Mouse (Mus musculus): Measurements from ENCODE around the gene Fras1.

The Fras1 gene

DNA sequence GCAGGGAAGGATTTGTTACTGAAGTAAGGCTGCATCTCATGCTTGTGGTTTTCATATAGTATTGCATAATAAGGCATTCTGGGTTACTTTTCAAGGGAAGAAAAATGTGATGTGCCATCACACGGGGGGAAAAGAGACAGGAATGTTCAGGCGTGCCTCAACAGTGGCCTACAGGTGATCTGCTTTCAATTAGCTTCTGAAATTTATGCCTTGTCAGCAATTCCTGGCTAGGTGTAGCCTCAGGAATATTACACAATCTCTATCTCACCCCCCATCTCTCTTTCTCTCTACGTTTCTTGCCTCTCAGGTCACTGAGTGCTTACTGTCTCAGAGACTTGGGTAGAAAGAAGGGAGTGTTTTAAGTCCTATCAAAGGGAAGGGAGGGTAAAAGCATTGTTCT is 204.9 kb downstream of the Fras1 start:
- no peak for DNase-seq (ENCODE audit: low spot score in 2 of 2)

DNA sequence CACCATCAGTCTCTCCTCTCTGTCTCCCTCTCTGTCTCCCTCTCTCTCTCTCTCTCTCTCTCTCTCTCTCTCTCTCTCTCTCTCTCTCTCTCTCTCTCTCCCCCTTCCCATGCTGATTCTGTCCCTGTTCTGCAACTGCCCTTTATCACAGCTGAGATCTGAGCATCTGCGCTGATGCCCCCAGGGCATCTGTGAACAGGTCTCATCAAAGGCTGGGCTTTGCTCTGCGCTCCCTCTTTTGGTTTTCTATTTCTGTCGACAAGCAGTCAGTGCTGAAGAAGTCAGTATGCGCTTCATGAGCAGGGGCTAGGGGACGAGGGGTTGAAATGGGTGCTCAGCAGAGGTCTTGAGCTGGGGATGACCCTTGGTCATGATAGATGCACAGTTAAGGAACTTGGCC is 206.2 kb downstream of the Fras1 start:
- no peak for DNase-seq (ENCODE audit: low spot score in 2 of 2)

DNA sequence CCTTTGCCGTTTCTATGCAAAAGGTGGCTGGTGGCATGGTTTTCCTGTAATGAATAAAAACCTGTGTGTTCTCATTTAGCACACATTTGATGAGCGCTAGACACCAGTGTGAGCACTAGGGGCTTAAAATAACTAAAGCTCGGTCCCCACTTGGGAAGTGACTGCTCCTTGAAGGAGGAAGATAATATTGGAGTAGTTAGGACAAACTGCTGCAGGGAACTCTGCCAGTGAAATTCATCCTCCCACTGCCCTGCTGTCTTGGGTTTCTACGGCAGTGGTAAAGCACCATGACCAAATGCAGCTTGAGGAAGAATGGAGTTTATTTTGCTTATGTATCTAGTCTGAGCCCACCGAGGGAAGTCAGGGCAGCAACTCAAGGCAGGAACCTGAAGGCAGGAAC is 211.0 kb downstream of the Fras1 start:
- no peak for DNase-seq (ENCODE audit: low spot score in 2 of 2)

DNA sequence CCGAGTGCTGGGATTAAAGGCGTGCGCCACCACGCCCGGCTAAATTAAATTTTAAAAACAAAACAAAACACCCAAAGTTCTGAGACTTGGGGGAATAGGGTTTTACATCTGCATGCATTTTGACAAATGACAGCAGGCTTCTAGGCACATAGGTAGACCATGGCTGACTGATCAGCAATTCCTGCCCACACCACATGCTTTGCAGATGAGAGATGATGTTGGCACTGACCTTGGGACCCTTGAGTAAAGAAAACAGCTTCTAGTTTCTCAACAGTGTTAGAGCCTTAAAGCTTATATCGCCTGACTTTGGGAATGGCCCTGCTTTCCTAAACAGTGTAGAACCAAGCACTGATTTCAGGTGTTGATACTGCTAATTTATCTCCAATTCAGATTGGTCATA is 216.9 kb downstream of the Fras1 start:
- no peak for DNase-seq (ENCODE audit: low spot score in 2 of 2)

DNA sequence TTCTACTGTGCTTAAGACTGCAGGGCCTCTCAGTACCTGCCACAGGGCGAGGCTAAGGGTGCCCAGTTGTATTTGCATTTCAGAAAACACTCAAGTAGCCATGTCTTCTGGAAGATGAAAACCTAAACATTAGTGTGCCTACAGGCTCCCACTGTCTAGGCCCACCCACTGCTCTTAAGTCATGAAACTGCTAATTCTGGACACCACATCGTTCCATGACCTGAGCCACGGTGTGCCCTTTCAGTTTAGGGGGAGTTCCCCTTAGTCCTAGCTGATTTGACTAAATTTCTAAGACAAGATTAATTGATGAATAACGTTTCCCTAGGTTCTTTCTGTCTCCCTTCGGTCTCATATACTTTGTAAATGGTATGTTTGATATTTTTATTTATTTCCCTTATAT is 222.0 kb downstream of the Fras1 start:
- no peak for DNase-seq (ENCODE audit: low spot score in 2 of 2)

DNA sequence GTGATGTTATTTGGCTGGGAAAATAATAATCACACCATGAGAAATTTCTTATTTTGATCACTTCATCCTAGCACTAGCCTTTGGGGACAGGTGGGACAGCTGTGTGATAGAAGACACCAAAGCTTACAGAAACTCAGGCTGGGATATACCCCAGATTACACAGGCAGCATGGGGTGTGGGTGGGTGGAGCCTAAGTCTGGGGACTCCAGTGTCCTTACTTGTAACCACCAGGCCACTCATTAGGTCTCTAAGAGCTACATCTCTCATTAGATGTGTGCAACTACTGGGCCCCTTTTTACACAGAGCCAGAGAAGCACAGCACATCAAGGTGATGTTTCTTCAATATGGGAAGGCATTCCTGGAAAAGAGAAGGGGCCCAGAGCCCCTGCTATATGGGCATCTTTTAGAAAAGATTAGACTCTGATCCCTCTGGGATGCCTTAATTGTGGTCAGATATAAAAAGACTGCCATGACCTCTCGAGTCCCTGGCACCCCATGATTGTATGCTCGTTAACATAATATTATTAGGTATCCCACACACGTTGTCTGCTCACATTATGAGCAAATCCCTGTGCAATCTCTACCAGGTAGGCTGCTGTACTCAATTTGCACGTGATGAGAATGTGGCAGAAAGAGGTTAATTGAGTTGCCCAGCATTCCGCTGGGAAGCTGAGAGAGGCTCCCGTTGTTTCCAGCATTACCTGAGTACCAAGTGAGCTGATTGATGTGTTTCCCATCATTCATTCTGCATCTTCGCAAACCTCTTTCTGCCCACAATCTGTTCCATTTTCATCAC is 230.4 kb downstream of the Fras1 start:
- no peak for DNase-seq (ENCODE audit: low spot score in 2 of 2)

DNA sequence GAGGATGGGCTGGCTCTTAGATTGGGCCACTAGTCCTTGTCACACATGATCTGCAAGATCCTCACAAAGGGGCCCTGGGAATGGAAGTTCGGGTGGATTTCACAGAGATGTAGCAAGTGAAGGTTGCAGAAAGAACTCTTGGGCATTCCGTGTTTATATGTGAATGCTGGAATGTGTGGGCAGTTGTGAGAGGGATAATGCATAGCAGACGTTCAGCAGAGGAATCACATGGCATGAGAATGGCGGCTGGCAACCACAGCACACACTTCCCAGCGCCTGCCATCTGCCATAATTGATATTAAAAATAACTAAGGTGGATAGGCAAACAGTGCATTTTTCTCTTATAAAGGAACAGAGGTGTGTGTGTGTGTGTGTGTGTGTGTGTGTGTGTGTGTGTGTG is 234.3 kb downstream of the Fras1 start:
- no peak for DNase-seq (ENCODE audit: low spot score in 2 of 2)

DNA sequence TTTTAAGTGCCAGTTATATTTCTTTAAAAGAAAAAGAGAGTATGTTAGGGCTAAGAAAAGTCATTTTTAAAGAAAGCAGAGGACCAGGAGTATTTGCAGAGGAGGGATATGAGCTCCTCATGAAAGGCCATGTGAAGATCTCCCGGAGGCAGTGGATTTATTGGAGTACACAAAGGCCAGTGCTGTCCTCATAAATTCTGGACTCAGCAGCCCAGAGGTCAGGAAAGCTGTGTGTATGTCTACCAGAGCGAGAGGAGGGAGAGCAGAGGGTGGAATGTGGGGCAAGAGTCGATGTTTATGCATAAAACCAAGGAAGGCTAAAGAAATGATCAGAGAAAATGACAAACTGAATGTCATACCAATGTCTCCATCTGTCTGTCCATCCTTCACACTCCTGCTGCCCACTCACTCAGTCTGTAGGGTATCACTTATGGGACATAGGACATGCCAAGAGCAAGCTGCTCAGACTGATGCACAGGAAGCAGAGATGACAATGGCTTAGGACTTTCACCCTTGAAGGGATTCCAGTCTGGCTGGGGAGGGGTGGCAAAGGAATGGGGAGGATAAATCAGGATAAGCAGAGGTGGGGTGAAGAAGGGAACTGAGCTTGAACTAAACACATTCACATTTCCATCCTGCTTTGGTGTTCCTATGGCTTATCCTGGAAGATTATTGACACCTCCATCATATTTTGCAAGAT is 235.0 kb downstream of the Fras1 start:
- DNase-seq (ENCODE audit: low spot score in 2 of 2), result no peak

DNA sequence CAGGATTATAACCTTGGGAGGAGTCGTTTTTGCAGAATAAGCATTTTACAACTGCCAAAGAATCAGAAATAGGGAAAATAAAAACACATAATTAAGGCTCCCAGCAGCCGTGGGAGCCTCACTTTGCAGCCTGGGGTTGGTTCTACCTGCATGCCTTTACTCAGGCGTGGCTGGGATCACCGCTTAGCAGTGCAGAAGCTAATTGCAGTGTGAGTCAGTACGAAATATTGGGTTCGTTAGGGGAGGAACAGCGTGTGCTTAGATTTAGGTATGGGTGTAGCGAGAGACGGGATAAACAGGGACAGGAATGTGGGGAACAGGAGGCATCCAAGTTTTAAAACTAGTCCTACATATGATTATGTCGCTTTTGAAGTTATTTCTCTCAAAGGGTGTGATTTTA is 238.3 kb downstream of the Fras1 start:
- DNase-seq (ENCODE audit: low spot score in 2 of 2), result no peak

DNA sequence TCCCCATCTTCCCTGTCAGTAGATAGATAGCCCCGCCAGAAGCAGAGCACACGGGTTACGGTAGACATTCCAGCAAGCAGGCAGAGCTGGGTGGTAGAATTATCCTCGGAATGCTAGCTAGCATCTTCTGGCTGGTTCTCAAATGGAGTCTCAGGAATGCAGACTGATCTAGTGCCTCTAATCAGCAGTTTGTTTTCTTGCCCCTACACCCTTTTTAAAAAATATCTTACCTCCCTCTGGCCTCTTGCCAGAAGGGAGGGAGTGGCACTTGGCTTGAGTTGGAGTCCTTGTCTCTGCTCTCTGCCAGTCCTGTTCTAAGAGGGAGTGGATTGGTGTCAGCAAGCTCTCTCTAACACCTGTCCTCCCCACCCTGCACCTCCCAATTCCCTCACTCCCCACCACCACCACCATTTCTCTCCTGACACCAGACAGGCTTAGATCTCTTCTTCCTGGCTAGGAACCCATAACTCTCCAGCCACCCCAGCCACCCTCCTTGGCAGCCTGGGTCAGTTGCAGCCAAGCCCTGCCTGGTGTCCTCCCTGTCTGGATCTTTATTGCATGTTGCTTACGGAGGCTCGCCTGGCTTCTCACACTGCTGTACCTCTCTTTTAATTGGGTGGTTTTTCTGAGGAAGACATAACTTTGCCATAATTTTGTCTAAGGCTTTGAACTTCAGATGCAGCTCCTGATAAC is 243.3 kb downstream of the Fras1 start:
- no peak for DNase-seq (ENCODE audit: low spot score in 2 of 2)

DNA sequence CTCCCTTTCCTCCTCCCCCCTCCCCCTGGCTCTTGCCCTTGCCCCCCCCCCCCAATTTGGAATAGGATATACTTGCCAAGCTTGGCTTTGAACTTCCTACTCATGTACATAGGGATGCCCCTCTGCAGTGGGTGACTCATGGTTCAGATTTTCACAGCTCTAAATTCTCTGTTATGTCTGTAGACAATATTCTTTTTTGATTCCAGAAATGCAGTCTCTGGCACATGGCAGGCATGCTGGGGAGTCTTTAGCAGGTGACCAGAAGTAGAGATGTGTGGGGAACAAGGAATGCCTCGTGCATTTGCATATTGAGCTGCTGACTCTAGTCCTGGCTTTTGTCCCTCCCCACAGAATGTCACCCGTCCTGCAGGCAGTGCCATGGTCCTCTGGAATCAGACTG is 244.3 kb downstream of the Fras1 start:
- DNase-seq (ENCODE audit: low spot score in 2 of 2), result no peak

DNA sequence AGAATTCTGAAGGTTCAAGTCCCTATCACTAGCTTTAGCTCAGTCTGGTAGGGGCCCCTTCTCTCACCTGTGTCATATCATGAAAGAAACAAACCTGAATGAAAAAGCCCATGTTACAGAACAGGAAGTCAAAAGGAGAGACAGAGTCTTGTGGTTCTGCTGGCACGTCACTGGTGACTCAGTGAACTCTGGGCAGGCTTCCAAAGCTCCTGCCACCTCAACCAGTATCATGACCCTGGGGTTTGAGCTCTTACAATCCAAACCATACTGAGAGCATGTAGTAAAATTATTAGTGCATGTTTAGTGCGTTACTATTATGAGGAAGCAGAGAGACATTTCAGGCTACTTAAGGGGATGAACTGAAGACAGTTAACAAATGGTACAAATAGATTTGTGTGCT is 246.5 kb downstream of the Fras1 start:
- no peak for DNase-seq (ENCODE audit: low spot score in 2 of 2)

DNA sequence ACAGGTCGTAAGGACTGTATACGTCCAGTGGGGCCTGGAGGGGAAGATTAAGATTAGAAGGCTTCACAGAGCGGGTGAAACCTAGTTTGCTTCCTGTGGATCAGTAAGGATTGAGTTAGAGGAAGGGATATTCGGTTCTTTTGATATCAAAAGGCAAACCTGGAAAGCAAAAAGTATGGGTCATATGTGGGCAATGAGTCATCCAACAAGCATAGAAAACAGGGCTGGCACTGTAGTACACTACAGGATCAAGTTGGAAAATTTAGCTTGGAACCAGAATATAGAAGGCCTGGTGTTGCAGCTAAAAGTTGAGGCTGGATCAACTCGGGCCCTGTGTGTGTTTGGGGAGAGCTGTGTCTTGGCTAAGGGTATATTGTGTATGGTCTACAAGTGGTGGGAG is 246.9 kb downstream of the Fras1 start:
- no peak for DNase-seq (ENCODE audit: low spot score in 2 of 2)

DNA sequence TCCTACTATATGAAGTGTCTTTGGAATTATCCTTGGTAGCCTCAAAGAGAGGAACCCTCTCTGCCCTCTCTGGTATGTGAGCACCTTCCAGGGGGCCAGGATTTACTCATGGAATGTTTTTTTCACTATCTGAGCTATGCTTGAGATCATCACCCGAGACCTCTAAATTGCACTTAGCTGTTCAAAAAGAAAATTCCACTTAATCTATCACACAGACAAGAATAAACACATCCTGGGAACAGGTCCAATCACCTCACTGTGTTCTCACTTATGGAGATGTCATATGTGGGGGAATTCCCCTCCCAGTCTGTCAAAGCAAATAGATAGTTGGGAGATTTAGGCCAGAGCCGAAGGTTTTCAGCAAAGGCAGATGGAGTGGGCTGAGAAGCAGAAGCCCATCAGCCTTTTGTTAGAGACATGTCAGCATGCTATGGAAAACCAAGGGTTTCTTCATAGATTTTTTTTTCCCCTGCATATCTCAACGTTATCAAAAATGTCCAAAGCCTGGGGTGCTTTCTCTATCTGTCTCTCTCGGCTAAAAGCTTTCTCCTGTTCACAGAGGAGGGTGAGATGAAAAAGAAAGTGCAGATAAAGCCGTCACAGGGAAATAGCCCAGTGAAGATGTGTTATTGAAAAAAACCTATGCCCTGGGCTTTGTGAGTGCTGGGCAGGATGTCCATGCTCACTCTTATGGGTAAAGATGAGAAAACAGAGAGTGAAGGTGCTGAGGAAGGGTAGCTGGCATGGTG is 249.0 kb downstream of the Fras1 start:
- DNase-seq (ENCODE audit: low spot score in 2 of 2), result no peak

DNA sequence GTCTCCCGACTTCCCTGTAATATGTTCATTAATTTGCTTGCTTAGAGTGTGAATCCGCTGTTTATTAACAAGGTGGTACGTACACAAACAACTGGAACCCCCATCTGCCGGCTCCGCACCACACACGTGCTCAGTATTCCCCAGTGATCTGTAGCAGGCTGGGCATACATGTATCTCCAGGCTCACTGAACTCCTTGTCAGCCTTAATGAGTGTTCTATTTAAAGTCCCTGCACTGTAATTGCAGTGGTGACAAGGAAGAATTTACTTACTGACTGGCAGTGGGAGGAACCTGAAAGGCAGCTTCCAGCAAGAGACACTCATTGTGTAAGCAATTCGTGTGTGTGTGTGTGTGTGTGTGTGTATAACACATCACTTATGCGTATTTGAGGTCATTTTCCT is 256.1 kb downstream of the Fras1 start:
- no peak for DNase-seq (ENCODE audit: low spot score in 2 of 2)

DNA sequence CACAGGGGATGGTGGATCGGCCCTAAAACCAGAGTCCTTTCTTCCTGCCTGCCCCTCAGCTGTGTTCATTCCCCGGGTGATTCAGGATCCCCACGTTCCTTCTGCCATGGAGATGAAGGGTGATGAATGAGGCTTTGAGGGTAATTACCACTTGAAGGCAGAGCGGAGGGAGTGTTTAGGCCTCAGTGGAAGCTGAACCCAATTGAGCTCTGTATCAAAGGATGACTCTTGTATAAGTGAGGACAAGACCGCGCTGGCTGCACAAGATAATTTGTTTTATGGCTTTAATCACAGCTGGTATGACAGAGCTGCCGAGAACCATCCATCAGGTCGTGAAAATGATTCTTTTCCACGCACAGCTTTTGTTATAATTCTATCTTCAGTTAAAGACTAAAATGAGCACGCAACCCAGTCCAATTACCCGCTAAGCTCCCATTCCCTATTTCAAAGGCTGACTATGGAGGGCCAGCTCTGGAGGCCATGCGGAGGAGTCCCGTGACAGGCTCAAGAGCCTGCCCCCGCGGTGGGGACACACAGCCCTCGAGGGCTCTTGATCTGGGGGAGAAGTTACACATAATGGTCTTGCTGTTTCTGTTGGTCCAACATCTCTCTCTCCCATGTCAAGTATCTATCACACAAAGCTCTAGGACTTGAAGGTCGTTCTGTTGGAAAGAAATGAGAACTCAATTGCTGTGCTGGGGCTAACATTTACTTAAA is 261.5 kb downstream of the Fras1 start:
- DNase-seq (ENCODE audit: low spot score in 2 of 2), result no peak

DNA sequence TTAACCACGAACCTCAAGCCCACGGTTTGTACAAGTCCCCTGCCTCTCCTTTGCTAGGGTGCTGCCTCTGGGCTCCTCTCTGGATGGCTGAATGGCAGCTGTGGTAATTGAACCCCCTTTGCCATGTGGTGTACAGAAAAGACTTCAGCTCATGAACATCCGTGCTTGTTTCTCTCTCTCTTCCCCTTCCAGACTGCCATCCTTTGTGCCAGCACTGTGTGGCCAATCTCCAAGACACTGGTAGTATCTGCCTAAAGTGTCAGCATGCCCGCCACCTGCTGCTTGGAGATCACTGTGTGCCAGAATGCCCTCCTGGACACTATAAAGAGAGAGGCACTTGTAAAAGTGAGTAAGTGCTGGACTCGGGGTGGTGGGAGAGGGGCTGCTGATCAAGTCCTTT is 262.1 kb downstream of the Fras1 start:
- no peak for DNase-seq (ENCODE audit: low spot score in 2 of 2)

DNA sequence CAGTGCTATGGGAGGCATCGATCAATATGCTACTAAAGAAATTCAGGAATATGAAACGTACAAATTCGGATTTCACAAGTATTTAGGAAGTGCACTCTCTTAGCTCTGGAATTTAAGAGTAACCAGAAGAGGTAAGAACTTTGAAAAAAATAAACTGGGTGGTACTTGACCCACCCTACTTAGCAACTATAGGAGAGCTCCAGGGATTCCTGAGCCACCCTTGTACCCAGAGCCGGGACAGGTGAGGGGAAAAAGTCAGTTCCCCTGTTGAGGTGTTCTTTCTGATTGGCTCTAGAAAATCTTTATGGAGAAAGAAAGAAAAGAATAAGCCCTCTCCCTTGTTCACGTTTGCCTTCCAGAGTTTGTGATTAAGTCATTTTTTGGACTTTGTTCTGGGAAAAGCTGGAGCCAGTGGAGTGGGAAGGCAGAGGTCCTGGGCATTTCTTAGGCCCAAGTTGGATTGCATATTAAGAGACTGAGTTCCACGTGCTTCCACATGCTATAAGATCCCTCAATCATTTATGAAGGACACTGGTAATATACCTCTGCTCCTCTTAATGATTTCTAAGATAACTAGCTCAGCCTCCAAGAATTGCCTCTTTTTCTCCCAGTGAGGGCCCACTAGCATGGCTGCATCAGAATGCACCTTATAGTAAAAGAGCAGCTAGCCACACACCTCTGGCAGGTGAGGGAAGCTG is 265.6 kb downstream of the Fras1 start:
- DNase-seq (ENCODE audit: low spot score in 2 of 2), result no peak

DNA sequence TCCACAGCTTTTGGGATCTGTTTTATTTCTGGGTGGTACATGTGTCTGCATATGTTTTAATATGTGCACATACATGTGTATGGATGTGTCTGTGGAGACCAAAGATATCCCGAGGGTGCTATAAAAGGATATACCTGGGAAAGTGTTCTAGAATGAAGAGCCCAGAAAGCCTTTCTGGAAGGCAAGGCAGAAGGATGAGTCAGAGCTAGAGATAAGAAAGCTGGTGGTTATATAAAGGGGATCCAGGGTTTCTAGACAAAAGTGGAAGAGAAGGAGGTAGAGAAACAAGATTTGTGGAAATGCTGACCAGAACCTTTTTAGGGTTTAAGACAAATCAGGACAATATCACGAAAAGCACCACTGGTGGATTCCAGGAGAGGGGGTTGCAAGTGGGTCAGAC is 267.5 kb downstream of the Fras1 start:
- no peak for DNase-seq (ENCODE audit: low spot score in 2 of 2)

DNA sequence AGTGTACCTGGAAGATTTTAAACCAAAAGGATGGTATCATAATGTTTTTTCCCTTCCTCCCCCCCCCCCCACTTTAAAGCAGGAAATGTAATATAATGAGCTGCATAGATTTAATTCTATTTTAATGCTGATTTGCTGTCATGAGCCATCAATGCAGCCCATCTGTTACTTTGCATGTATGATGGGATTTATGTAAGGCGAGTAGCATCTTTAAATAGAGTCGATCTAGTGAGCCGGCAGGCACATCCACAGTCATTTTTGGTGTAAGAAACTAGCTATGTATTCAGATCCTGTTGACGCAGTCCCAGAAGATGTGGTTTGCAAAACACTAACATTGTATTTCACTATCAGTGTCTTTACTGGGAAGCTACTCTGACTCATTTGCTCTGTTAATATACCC is 301.9 kb downstream of the Fras1 start:
- DNase-seq (ENCODE audit: low spot score in 2 of 2), result no peak

DNA sequence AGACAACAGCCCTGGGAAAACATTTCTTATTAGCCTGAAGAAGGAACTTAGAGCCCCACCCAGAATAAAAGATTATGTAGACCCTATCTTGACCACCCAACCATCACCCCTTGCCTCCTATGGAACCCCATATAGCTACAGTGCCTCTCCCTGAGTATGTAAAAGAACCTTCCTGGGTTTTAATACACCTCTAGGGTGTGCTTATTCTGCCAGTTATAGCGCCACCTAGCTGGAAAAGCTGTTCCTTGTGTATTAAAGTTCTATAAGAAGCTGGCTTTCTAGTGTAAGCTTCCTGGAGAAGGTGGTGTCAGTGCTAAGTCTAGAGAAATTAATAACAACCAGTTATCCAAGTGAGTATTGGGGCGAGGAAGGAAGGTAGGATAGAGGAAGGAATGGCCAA is 303.7 kb downstream of the Fras1 start:
- no peak for DNase-seq (ENCODE audit: low spot score in 2 of 2)
